Comparison of ENCODE assay signal across 19 mouse cellular contexts in genomic region chr15:78206312-78206711, GRCm38 (mm10). TPM values are rescaled to one million over a fixed set of nuclear protein-coding genes. Genes with fewer than 3 reads are reported as not detected.
A peak's percentile ranks its signal among the peaks of the same experiment; 100 is the strongest.
DNase-seq lines count a peak whose midpoint lies in the region; ATAC-seq and TF ChIP-seq lines count a peak whose summit lies in the region.
"Had no signal": no experiment of that assay in that cellular context is flagged by ENCODE, and none has a peak within 500 bp of the region (broad histone marks: within the 10 kb centered on the region; RNA-seq: fewer than 3 reads in every experiment).

Pvalb (minus strand) TSS chr15:78206400.

- peaks cover 52% of the 10 kb centered on the region for H3K27me3 ChIP-seq in hindbrain, embryonic 12.5 days
- peaks cover 7% of the 10 kb centered on the region; the same call in 1 of the 2 replicates for H3K27me3 ChIP-seq in hindbrain, postnatal 0 days (ENCODE audit: insufficient read depth, low read length)

- no peak for DNase-seq in hindbrain, postnatal 0 days (ENCODE audit: low spot score)
- DNase-seq in left cerebral cortex, adult 8-10 months (ENCODE audit: low spot score in 2 of 2) = no peak
- DNase-seq in left cerebral cortex, adult 9 months (ENCODE audit: low spot score in 2 of 2) = no peak
- peak; percentile 78 for DNase-seq in gastrocnemius, postnatal 25 days
- DNase-seq in thymus, postnatal 10 days (ENCODE audit: low spot score in 2 of 2) = no peak
- DNase-seq in embryo, embryonic 10 days (ENCODE audit: low spot score) = no peak
- DNase-seq: cerebellum, adult 11 months; heart, postnatal 14 days had no signal

- no peak within 1 kb of the TSS for H3K9ac ChIP-seq in hindbrain, embryonic 12.5 days
- no peak within 1 kb of the TSS for H3K9ac ChIP-seq in hindbrain, postnatal 0 days (replicated peaks; ENCODE audit: low read length)
- H3K9ac ChIP-seq: liver, embryonic 12.5 days had no signal

- H3K4me2 ChIP-seq in hindbrain, embryonic 12.5 days (replicated peaks) = no peak within 1 kb of the TSS
- H3K4me2 ChIP-seq in hindbrain, postnatal 0 days (ENCODE audit: low read depth, low read length) = no peak within 1 kb of the TSS
- H3K4me2 ChIP-seq: liver, embryonic 12.5 days had no signal

- H3K9me3 ChIP-seq in hindbrain, embryonic 12.5 days (replicated peaks) = peaks cover 9% of the 10 kb centered on the region; the same call in 1 of the 2 replicates
- no peaks in the 10 kb centered on the region for H3K9me3 ChIP-seq in hindbrain, postnatal 0 days (ENCODE audit: low read length)
- H3K9me3 ChIP-seq: heart, embryonic 10.5 days; limb, embryonic 10.5 days; liver, embryonic 12.5 days had no signal

- no peak for TF ChIP-seq CTCF in hindbrain, postnatal 0 days (IDR thresholded peaks at IDR 0.05; ENCODE audit: low read depth)

- WGBS in hindbrain, embryonic 12.5 days = 88% methylated on average over 7 of the region's 7 CpGs
- WGBS in hindbrain, postnatal 0 days = 89% methylated on average over 7 of the region's 7 CpGs

- H3K4me3 ChIP-seq in hindbrain, embryonic 12.5 days = no peak within 1 kb of the TSS
- H3K4me3 ChIP-seq in hindbrain, postnatal 0 days (ENCODE audit: low read length) = no peak within 1 kb of the TSS
- H3K4me3 ChIP-seq: heart, embryonic 10.5 days; limb, embryonic 10.5 days; liver, embryonic 12.5 days had no signal

- ATAC-seq in hindbrain, embryonic 12.5 days (ENCODE audit: low FRiP score) = no peak
- ATAC-seq in hindbrain, postnatal 0 days = no peak
- ATAC-seq: liver, embryonic 12.5 days; Patski had no signal

- H3K4me1 ChIP-seq in hindbrain, embryonic 12.5 days = peaks cover 14% of the 10 kb centered on the region
- H3K4me1 ChIP-seq in hindbrain, postnatal 0 days (ENCODE audit: insufficient read depth, low read length) = 0 out of 2 replicates have a peak, but pooled peaks cover 3% of the 10 kb centered on the region
- H3K4me1 ChIP-seq: liver, embryonic 12.5 days had no signal

- no peaks in the 10 kb centered on the region for H3K36me3 ChIP-seq in hindbrain, embryonic 12.5 days
- H3K36me3 ChIP-seq in hindbrain, postnatal 0 days (ENCODE audit: insufficient read depth, low read length) = no peaks in the 10 kb centered on the region
- H3K36me3 ChIP-seq: heart, embryonic 10.5 days; limb, embryonic 10.5 days; liver, embryonic 12.5 days had no signal

- H3K27ac ChIP-seq in hindbrain, embryonic 12.5 days = no peak within 1 kb of the TSS
- H3K27ac ChIP-seq in hindbrain, postnatal 0 days = no peak within 1 kb of the TSS
- H3K27ac ChIP-seq: heart, embryonic 10.5 days; limb, embryonic 10.5 days; liver, embryonic 12.5 days had no signal

RNA-seq across cellular contexts. Expression of gene Pvalb, which starts in this region (rescaled TPM):
- polyA plus RNA-seq in hindbrain, embryonic 12.5 days (2016; fragmentation: Nextera tagmentation; extraction: Ambion mirVana) = 4.2 and 10.2 TPM in 2 replicates
- total RNA-seq in hindbrain, postnatal 0 days (2014; rRNA removed) = 1.7 and 1.9 TPM in 2 replicates
- 7.6 and 11.3 TPM in 2 replicates for polyA plus RNA-seq in hindbrain, postnatal 0 days (2015; fragmentation: Nextera tagmentation; extraction: Ambion mirVana)
- total RNA-seq in left cerebral cortex, adult 8-10 months (2022) = 100 to 1,000 TPM; 101 to 113 (median 102) TPM
- total RNA-seq in gastrocnemius, postnatal 25 days (2021) = over 10,000 TPM; 18,412 to 20,409 TPM
- total RNA-seq: megakaryocyte-erythroid progenitor cell, adult 5-6 weeks; monocyte, adult 5-6 weeks had no signal
- polyA plus RNA-seq: forebrain, embryonic 11.5 days; kidney, embryonic 14.5 days; limb, embryonic 10.5 days; liver, embryonic 12.5 days; Patski; small intestine, adult 2 months; stomach, embryonic 14.5 days had no signal

Comparison
In these comparisons a context has a peak if more than half of its experiments do, and no peak if none do; other contexts are left out.
1. RNA of gene Pvalb (total RNA-seq): 18,412 to 20,409 TPM in gastrocnemius, postnatal 25 days; 101 to 113 TPM in left cerebral cortex, adult 8-10 months and 1.7 to 1.9 TPM in hindbrain, postnatal 0 days; every median in the first group is over 100 times any median in the second.